Mouse (Mus musculus) gonadal fat pad, adult 2 months (tissue): ENCODE data around the gene Skap1. TPM values are rescaled to one million over a fixed set of nuclear protein-coding genes. Genes with fewer than 3 reads are reported as not detected.
"Not testable (repeated sequence)": the region's sequence is repeated elsewhere in the genome, so short reads cannot be mapped to it uniquely, and the experiment has no call there.

Experiments
- DNase-seq: peaks from one replicate; pipeline ENCODE4 v3.0.0-alpha.2; 2012; ENCODE audit warnings: low read depth
- polyA plus RNA-seq: library from polyadenylated mRNA; depleted of rRNA; stranded (reverse); fragments of >200 nt; gene quantifications from 2 replicates; pipeline ENCODE4 v1.2.3, GENCODE M21; 2012

Gene Skap1
- polyA plus RNA-seq, 1 experiment = 11.0 TPM

- no peak for DNase-seq
Measured at GRCm38 (mm10) chr11:96747555-96747954, 283.2 kb downstream of the Skap1 start.

- no peak for DNase-seq
Measured at GRCm38 (mm10) chr11:96755298-96755697, 290.9 kb downstream of the Skap1 start.

- no peak for DNase-seq
Measured at GRCm38 (mm10) chr11:96757421-96757820, 293.0 kb downstream of the Skap1 start.

GRCm38 (mm10) chr11:96758402-96758801 lies 294.0 kb downstream of the Skap1 start:
- no peak for DNase-seq

GRCm38 (mm10) chr11:96760042-96760441 lies 295.6 kb downstream of the Skap1 start:
- DNase-seq = no peak

GRCm38 (mm10) chr11:96761984-96762383 lies 297.6 kb downstream of the Skap1 start:
- DNase-seq = no peak

GRCm38 (mm10) chr11:96762742-96763470 lies 298.5 kb downstream of the Skap1 start:
- no peak for DNase-seq

- no peak for DNase-seq
Measured at GRCm38 (mm10) chr11:96764511-96765350, 300.3 kb downstream of the Skap1 start.

- DNase-seq = no peak
Measured at GRCm38 (mm10) chr11:96765645-96766044, 301.3 kb downstream of the Skap1 start.

GRCm38 (mm10) chr11:96766555-96766954 lies 302.2 kb downstream of the Skap1 start:
- DNase-seq = no peak

GRCm38 (mm10) chr11:96767096-96767495 lies 302.7 kb downstream of the Skap1 start:
- DNase-seq = no peak

GRCm38 (mm10) chr11:96768240-96768639 lies 303.8 kb downstream of the Skap1 start:
- DNase-seq = no peak

- DNase-seq = no peak
Measured at GRCm38 (mm10) chr11:96771274-96771975, 307.0 kb downstream of the Skap1 start.

- no peak for DNase-seq
Measured at GRCm38 (mm10) chr11:96772413-96772812, 308.0 kb downstream of the Skap1 start.

GRCm38 (mm10) chr11:96774536-96774935 lies 310.1 kb downstream of the Skap1 start:
- DNase-seq = no peak

- no peak for DNase-seq
Measured at GRCm38 (mm10) chr11:96775063-96775462, 310.7 kb downstream of the Skap1 start.

- no peak for DNase-seq
Measured at GRCm38 (mm10) chr11:96775665-96776064, 311.3 kb downstream of the Skap1 start.

GRCm38 (mm10) chr11:96776068-96776467 lies 311.7 kb downstream of the Skap1 start:
- no peak for DNase-seq

- DNase-seq = peak; percentile 77
Measured at GRCm38 (mm10) chr11:96776968-96777962, 312.9 kb downstream of the Skap1 start, which contains the start of gene Snx11. Snx11 (minus strand) TSS chr11:96777559.

- DNase-seq = not testable (repeated sequence)
Measured at GRCm38 (mm10) chr11:96778061-96778627, 313.8 kb downstream of the Skap1 start.

- DNase-seq = no peak
Measured at GRCm38 (mm10) chr11:96780306-96780705, 315.9 kb downstream of the Skap1 start.
